Mouse (Mus musculus): ENCODE data around the gene Mgst3.

Mgst3 gene

DNA sequence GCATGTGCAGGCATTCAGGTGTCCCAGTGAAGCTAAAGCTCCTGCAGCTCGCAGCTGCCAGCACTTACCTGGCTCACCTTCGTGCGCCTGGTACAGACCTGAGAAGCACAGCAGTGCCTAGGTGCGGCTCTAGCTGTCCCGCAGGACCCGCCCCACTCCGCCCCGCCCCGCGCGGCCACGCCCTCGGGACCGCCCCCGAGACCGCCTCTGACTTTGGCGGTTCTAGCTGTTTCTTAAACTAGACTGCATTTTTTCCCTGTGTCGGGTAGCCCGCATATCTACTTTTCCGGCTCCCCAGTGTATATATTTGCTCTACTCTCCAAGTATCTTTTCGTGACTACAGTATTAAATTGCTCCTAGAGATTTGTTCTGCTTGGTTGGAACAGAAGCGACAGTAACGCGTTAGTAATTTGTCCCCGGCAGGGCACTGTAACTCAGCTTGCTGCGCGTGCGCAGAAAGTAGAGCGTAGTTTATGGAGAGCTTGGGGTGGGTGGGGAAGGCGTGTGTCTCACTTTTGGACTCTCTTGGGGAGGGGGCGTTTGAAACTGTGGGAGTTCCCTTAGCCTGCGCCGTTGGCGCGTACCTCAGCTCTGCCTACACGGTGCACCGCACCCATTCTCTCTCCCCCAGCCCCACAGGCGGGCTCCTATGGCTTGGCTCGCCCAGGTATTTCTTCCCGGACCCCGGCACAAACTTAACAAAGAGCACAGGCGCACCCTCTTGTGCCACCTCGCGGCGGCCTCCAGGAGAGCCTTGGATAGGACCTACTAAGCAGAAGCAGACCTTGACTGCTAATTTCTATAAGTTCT, at the start of gene Mgst3:
Gene Mgst3, minus strand, starts transcription at position 159 of the 810 bp plus-strand sequence.
- peak; percentile 96 for DNase-seq (ENCODE audit: low read depth, low spot score)

GRCm38 (mm10) chr1:167438231-167438885, 44.7 kb upstream of the Mgst3 start:
- no peak for DNase-seq (ENCODE audit: low read depth, low spot score)

DNA sequence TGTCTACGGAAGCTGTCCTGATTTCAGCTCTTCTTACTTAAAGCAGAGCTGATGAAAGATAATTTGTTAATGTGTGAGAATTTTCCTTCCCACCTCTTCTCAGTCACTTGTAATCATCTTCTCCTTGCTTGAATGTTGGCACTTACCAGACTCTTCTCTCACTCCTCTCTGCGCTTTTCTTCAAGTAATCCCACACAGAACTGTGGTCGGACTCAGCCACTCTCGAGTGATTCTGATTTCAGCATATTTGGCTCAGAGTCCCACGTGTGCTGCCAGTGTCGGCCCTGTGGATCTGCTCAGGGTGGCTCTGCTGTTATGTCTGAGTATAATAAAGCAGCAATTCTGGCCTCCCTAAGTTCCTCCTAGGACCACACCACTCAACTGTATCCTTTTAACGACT, 43.5 kb upstream of the Mgst3 start:
- DNase-seq (ENCODE audit: low read depth, low spot score), result no peak

DNA sequence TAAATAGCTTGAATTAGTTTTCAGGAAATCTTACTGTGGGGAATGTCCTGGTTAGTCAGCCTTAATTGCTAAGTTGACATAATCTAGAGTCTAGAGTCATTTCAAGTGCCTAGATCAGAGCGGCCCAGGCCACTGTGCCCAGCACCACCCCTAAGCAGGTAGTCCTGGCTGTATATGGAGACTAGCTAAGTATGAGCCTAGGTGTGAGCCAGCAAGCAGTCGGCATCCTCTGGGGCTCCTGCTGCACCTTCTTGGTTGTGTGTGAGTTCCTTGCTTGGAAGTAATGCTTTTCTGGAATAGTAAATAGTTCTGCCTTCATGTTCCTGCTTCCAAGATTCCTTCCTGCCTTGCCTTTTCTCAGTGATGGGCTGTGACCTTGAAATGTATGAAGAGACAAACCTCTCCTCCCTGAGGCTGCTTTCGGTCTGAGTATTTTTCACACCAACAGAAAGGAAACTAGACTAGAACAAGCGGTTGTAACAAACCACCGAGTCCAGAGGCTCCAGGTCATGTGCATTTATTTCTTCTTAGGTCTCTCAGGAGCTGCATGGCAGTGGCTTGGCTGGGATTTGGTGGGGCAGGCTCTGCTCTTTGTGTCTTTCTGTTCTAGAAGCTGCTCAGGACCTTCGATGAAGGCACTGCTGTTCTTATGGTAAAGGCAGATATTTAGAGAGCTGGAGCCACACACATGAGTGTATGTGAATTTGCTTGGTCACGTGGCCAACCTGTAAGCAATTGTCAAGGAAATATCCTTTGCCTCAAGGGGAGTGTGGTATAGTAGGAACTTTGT, 42.7 kb upstream of the Mgst3 start:
- DNase-seq (ENCODE audit: low read depth, low spot score), result no peak

DNA sequence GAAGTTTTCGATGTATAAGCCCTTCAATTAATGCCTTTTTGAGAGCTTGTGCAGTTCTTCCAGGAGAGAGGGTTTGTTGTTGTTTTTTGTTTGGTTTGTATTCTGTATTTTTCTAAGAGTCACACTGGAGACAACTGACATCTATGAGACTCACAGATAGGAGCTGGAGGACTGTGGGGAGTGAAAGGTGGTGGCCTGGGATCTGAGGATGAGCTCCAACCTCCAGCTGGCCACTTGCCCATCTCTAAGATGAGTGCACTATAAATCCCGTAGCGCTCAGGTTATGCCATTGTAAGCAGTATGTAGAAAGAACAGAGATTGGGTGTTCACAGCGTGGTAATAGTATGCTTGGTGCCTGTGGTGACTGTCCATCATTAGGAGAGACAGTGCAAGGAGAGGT, 41.3 kb upstream of the Mgst3 start:
- DNase-seq (ENCODE audit: low read depth, low spot score), result no peak

GRCm38 (mm10) chr1:167430976-167431676, 37.5 kb upstream of the Mgst3 start:
- no peak for DNase-seq (ENCODE audit: low read depth, low spot score)

DNA sequence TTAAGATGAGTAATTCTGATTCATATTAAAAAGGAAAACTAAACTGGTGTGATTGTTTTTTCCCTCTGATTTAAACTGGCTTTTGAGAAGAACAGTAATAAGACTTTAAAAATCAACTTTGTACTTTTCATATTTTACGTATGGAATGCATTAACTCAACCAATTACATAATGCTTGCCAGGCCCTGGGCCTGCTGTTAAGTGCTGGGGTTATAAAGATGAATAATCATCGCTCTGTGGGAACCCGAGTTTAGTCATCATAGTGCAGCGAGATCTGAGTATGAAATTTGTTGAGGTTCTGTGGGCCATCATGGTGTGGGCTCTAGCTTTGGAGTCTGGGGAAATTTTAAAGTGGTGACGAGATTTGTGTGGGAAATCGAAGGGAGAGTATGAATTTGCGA, 33.0 kb upstream of the Mgst3 start:
- peak; percentile 71 for DNase-seq (ENCODE audit: low read depth, low spot score)

DNA sequence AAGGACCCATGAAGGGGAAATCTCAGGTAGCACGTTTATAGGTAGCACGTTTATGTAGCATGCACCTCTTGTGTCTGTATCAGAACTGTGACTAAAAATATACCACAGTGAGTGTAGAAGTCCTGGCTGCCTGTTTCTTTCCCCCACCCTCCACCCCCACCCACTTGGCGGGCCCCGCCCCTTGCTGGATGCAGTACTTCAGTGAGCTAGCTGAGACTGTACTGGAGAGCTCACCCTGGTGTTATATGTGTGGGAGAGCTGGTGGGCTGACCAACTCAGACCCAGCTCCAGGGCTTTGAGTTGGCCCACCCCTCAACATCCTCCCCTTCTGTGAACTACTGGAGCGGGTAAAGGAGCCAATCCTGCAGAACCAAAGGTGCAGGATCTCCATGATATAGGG, 31.9 kb upstream of the Mgst3 start:
- no peak for DNase-seq (ENCODE audit: low read depth, low spot score)

DNA sequence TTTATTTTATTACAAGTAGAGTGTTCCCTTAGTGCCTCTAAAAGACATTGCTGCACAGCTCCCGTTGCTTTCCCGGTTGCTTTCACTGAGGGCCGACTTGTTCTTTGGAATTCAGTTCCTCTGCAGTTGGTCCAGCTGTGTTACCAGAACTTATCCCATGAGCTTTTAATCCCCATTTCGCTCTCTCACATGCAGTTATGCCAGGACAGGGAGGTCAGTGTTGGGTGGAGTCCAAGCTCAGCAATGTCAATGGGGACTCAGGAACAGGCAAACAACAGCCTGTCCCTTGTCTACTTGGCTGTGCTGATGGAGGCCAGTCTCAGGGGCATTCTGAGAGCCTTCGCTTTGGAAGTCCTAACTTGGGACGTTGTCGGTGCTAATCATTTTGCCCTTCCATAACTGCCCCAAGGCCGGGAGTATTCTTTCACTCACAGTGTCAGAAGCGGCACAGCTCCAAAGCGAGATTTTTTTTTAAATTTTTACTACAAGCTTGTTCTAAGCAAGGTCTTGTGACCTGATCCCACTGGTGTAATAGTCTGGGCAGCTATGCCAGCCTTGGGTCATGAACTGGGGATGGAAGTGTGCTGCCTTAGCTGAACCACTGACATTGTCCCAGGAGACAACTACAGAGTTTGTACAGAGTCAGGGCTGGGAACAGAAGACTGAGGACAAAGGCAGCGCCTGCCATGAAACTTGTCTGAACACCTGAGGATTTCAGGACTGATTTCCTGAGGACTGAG, 29.0 kb upstream of the Mgst3 start:
- no peak for DNase-seq (ENCODE audit: low read depth, low spot score)

DNA sequence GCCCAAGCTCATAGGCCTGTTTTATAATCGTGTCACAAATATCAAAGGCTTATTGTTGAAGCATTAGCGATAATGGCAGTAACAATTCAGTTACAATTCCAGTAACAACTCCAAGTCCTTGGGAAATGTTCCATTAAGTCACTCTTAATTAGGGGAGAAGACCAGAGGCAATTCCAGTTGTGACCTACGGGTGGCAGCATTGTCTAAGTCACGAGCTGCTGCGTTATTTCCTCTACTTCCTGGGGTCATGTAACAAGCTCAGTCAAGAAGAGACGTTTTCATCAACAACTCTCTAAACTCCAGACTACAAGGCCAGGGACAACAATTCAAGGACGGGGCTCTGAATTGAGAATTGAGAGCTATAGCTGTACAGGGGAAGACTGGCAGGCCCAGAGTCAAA, 21.2 kb upstream of the Mgst3 start:
- DNase-seq (ENCODE audit: low read depth, low spot score), result peak; percentile 87

DNA sequence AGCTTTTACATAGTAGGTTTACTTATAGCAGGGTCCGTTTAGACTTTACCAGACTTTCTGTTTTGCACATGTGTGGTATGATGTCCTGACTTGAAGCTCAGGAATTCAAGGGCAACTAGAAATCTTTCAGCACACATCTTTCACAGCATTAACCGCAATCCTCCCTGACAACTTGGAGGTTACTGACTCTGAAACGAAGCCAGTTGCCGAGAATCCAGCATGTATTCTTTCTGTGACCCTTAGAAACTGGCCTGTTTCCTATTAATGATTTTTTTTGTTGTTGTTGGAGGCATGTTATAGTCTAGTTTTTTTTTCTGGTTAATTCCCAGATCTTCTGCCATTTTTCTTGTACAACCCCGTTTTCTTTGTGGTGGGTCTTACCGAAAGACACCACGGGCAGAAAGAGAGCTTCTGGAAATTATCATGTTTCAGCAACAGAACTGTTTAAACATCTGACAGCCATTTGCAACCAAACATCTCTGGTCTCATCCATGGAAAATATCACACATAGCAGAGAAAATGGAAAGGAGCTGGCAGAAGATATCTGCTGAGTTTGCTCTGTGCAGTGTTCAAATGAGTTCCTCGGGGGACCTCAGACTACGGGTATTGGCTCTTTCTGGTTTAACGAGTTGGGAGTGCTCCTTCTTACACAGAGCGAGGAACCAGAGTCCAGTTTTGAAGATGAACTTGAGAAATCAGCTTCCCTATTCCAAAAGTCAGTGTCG, 18.5 kb upstream of the Mgst3 start:
- DNase-seq (ENCODE audit: low read depth, low spot score), result no peak

GRCm38 (mm10) chr1:167409601-167410000, 16.0 kb upstream of the Mgst3 start:
- DNase-seq (ENCODE audit: low read depth, low spot score), result no peak

GRCm38 (mm10) chr1:167405237-167405636, 11.6 kb upstream of the Mgst3 start:
- no peak for DNase-seq (ENCODE audit: low read depth, low spot score)

- peak; percentile 55 for DNase-seq (ENCODE audit: low read depth, low spot score)
These were observed 360 bp downstream of the Mgst3 start for GRCm38 (mm10) chr1:167393281-167393680.

- DNase-seq (ENCODE audit: low read depth, low spot score), result peak; percentile 68
These were observed 954 bp downstream of the Mgst3 start for GRCm38 (mm10) chr1:167392687-167393086.

- DNase-seq (ENCODE audit: low read depth, low spot score), result no peak
These were observed 1.5 kb downstream of the Mgst3 start for GRCm38 (mm10) chr1:167392031-167392640.

DNA sequence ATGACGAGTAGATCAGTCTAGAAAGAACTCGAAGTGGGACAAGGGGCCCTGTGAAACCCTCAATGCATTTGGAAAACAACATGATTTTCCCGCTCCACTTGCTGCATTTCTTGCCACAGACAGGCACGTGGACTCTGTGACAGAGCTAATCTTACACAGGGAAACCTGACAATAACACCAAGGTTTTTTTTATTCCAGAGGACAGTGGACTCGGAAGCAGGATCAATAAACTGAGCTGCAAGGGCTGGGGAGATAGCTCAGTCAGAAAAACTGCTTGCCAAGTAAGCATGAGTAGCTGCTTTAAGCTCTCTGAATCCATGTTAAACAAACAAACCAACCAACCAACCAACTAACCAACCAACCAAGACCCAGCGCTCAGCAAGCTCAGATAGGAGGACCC, 2.4 kb downstream of the Mgst3 start:
- DNase-seq (ENCODE audit: low read depth, low spot score), result no peak

GRCm38 (mm10) chr1:167390381-167390780, 3.3 kb downstream of the Mgst3 start:
- peak; percentile 84 for DNase-seq (ENCODE audit: low read depth, low spot score)

DNA sequence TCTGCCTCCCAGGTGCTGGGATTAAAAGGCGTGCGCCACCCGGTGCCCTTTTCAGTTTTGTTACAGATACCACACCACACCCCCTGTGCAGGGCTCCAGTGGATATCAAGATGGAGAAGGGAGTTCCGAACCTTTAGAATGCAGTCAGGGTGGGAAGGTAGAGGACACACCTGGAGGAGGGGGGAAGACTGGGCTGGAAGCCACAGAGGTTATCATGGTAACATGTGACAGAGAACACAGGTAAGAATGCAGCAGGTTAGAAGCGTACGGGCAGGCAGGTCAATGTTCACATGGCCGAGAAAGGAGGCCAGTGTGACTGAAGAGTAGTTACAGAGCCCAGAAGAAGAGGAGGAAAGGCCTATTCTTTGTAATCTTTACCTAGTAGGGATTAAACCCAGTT, 4.1 kb downstream of the Mgst3 start:
- DNase-seq (ENCODE audit: low read depth, low spot score), result no peak

- DNase-seq (ENCODE audit: low read depth, low spot score), result peak; percentile 73
These were observed 5.1 kb downstream of the Mgst3 start for GRCm38 (mm10) chr1:167388571-167388970.

Measured in 3T3-L1 (cell line).